Mouse (Mus musculus) kidney, adult 11 months (tissue): ENCODE measurements around the gene Hmgn3.
A peak's percentile ranks its signal among the peaks of the same experiment; 100 is the strongest.
"Not testable (repeated sequence)": the region's sequence is repeated elsewhere in the genome, so short reads cannot be mapped to it uniquely, and the experiment has no call there.

Source experiments
- DNase-seq: peaks from one replicate; pipeline ENCODE4 v3.0.0; 2022

Hmgn3 gene

GRCm38 (mm10) chr9:83146446-83147188 lies at the start of gene Hmgn3:
Hmgn3 (minus strand) TSS chr9:83146685.
- peak; percentile 89 for DNase-seq

- DNase-seq, result no peak
Measured at GRCm38 (mm10) chr9:83195765-83196164, 49.3 kb upstream of the Hmgn3 start.

GRCm38 (mm10) chr9:83195007-83195406 lies 48.5 kb upstream of the Hmgn3 start:
- no peak for DNase-seq

GRCm38 (mm10) chr9:83187752-83188151 lies 41.3 kb upstream of the Hmgn3 start:
- DNase-seq, result no peak

GRCm38 (mm10) chr9:83145591-83146445 lies 667 bp downstream of the Hmgn3 start:
- DNase-seq, result peak; percentile 36

- no peak for DNase-seq
Measured at GRCm38 (mm10) chr9:83129831-83130230, 16.7 kb downstream of the Hmgn3 start.

- DNase-seq, result no peak
Measured at GRCm38 (mm10) chr9:83127840-83128239, 18.6 kb downstream of the Hmgn3 start.

- not testable (repeated sequence) for DNase-seq
Measured at GRCm38 (mm10) chr9:83126482-83126881, 20.0 kb downstream of the Hmgn3 start.

GRCm38 (mm10) chr9:83119211-83119610 lies 27.3 kb downstream of the Hmgn3 start:
- no peak for DNase-seq

- DNase-seq, result no peak
Measured at GRCm38 (mm10) chr9:83117486-83117885, 29.0 kb downstream of the Hmgn3 start.

- no peak for DNase-seq
Measured at GRCm38 (mm10) chr9:83116774-83117474, 29.6 kb downstream of the Hmgn3 start.

- DNase-seq, result peak; percentile 11
Measured at GRCm38 (mm10) chr9:83115676-83116075, 30.8 kb downstream of the Hmgn3 start.

- DNase-seq, result no peak
Measured at GRCm38 (mm10) chr9:83113800-83114217, 32.7 kb downstream of the Hmgn3 start.

GRCm38 (mm10) chr9:83112305-83112768 lies 34.1 kb downstream of the Hmgn3 start:
- no peak for DNase-seq

GRCm38 (mm10) chr9:83111789-83112188 lies 34.7 kb downstream of the Hmgn3 start:
- DNase-seq, result no peak

- DNase-seq, result no peak
Measured at GRCm38 (mm10) chr9:83111117-83111686, 35.3 kb downstream of the Hmgn3 start.

GRCm38 (mm10) chr9:83110406-83111116 lies 35.9 kb downstream of the Hmgn3 start:
- no peak for DNase-seq

- no peak for DNase-seq
Measured at GRCm38 (mm10) chr9:83109705-83110104, 36.8 kb downstream of the Hmgn3 start.

GRCm38 (mm10) chr9:83108821-83109220 lies 37.7 kb downstream of the Hmgn3 start:
- DNase-seq, result no peak

- no peak for DNase-seq
Measured at GRCm38 (mm10) chr9:83103785-83104184, 42.7 kb downstream of the Hmgn3 start.

- no peak for DNase-seq
Measured at GRCm38 (mm10) chr9:83101691-83102090, 44.8 kb downstream of the Hmgn3 start.

GRCm38 (mm10) chr9:83100786-83101185 lies 45.7 kb downstream of the Hmgn3 start:
- no peak for DNase-seq
